Mouse (Mus musculus): ENCODE results near the gene Arhgap29.

GRCm38 (mm10) chr3:122009818-122010217 lies 57.5 kb downstream of the Arhgap29 start:
- TF ChIP-seq CTCF (IDR thresholded peaks at IDR 0.05; ENCODE audit: low read depth, low read length) (no peak), POLR2A (IDR thresholded peaks at IDR 0.05; ENCODE audit: extremely low read depth, insufficient read depth, low read length) (no peak)
